Mouse (Mus musculus): Measurements from ENCODE around the gene Gm20388.

Gm20388 gene

DNA sequence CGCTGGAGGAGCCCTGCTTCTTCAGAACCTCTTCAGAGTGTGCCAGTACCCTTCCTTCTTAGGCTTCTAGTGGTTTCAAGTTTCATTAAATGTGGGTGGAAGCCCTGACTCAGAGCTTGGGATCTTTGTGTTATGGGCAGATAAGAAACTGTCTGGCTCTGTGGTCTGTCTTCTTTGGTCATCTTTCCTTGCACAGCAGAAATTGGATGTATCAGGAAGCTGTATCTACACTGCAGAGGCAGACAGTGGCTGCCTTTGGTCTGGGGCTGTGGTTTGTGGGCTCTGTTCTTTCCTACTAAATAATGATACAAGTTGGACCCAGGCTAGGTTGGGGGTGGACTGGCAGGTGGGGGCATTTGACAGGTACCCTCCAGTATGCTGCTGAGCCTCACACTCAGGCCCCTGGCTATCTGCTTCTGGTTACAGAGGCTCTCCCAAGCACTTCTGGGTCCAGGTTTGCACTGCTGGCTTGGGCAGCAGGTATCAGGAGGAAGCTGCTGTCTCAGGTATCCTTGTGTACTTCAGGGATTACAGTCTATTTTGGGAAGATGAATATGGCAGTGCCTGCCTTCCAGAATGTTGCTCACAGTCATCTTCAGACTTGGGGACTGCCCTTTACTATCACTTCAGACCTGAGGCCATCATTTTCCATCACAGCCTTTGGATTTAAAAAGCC is 2045.3 kb downstream of the Gm20388 start:
- DNase-seq = no peak

- DNase-seq = no peak
These were observed 2047.8 kb downstream of the Gm20388 start for GRCm38 (mm10) chr8:121958395-121958794.

GRCm38 (mm10) chr8:121962892-121963291 is 2052.3 kb downstream of the Gm20388 start:
- DNase-seq = no peak

DNA sequence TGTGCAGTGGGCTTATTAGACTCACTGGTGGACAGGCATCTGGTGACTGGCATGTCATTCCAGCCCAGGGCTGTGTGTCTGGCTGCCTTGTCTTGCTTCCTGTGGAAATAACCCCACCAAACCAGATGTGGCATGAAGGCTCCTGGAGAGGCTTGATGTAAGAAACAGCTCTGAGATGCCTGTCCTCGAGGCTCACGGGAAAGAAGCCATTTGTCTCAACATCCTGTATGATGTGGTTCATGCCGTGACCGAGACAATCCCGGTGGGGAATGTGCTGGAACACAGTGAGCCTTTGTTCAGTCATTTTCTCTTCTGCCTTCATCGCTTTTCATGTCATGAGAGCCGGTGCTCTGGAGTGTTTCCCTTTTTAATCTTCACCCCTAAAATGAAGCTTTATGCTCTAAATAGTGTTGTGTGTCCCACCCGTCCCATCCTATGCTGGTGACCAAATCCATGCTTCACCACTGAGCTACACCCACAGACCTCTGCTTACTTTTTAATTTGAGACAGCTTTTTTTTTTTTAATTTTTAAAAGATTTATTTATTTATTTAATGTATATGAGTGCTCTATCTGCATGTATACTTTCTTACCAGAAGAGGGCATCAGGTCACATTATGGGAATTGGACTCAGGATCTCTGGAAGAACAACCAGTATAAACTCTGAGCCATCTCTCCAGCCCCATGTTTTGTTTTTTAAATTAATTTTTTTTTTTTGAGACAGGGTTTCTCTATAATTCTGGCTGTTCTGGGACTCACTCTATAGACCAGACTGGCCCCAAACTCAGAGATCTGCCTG is 2054.3 kb downstream of the Gm20388 start:
- no peak for DNase-seq

GRCm38 (mm10) chr8:121966110-121966509 is 2055.5 kb downstream of the Gm20388 start:
- DNase-seq = no peak

GRCm38 (mm10) chr8:121966714-121967448 is 2056.2 kb downstream of the Gm20388 start:
- no peak for DNase-seq

DNA sequence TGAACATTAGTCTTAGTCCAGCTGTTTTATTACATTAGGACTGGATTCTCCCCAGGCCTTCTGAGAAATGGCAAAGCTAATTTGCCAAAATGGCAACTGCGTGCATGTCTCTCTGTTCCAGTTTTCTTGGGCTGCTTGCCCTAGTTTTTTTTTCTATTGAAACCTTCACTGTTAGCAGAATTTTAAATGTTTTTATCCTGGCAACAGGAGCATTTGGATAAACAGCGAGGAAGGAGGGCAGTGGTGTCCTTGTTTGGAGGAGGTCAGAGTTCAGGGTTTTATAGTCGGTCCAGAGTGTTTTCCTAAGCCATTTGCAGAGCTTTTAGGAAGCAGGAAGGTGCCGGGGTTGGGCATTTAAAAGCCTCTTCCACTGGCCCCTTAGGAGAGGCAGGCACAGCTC is 2057.3 kb downstream of the Gm20388 start:
- DNase-seq = no peak

DNA sequence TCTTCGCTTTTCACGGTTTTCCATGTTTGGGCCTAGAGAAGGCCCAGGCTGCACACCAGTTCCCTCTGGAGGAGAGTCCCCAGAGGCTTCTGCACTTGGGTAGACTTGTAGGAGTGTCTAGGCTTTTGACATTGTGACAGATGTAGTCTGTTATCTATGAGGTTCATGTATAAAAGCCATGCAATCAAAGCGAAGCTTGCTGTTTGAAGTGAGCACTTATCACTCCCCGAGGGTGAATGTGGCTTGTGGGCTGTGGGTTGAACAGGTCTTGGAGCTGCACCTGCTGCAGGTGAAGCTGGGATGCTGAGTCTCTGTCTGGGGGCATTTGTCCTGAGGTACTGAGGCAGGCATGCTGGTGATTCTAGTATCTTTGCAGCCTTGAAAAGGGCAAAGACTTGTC is 2057.9 kb downstream of the Gm20388 start:
- DNase-seq = no peak

- no peak for DNase-seq
These were observed 2059.6 kb downstream of the Gm20388 start for GRCm38 (mm10) chr8:121970225-121970624.

GRCm38 (mm10) chr8:121971488-121972058 is 2060.9 kb downstream of the Gm20388 start:
- no peak for DNase-seq

DNA sequence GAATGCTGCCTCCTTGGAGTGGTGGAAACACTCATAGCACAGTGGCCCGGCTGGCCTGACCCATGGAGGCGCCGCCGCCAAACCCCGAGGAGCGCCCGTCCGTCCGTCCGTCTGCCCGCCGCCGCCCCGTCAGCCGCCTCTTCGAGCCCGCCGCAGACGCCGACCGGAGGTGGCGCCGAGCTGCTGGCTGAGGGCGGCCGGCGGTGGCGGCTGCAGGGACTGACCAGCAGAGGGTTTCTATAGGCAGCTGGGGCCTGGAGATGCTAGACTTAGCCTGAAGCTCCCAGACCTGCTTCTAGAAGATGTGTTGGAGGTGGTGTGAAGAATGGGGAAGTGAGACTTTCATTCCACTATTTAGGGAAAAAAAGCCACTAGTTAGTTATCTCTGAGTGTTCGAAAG is 2063.3 kb downstream of the Gm20388 start:
- no peak for DNase-seq

DNA sequence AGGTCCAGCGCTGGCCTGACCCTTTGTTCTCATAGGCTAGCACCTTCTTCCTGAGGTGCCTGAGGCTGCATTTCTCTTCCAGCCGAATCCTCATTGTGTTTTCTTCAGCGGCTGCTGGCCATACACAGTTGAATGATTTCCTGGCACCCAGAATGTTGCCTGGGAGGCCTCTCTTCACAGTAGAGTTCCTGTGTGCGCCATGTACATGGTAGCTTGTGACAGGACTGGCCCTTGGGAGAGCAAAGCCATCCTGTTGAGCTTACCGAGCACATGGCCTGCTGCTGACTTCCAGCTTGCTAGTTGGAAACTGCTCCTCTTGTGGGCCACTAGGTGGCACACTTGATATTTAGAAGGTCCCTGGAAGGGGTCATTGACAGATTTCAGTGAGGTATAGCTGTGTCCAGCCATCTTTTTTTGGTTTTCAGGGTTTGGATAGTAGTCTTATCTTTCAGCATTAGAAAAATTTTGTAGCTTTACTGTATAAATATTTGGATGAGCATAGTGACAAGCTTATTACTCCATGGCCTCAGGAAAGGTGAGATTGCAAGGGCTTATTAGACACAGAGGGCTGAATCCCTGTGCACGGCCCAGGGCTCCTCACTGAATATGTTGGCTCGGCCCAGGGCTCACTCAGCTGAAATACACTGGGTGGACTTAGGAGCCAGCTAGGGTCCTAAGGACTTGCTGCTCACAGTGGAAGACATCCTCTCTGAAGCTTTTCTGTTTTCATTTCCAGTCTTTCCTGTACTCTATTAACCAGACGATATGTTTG is 2067.4 kb downstream of the Gm20388 start:
- DNase-seq = no peak

DNA sequence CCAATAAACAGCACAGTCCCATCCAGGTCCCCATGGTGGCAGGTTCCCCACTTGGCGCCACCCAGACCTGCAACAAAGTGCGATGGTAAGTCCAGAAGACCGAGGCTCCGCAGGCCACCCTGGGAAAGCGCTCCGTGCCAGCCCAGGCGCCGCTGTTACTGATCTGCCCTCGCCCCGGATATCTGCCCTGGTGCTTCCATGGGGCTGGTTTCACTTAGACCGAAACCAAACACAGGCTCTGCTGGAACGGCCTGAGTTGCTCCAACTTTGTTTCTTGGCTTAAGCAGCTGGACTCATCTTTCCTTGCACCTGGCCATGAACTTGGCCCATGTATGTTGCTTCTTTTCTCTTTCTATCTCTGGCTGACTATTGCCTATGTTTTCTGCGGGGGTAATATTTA is 2068.0 kb downstream of the Gm20388 start:
- DNase-seq = no peak

- no peak for DNase-seq
These were observed 2070.3 kb downstream of the Gm20388 start for GRCm38 (mm10) chr8:121980792-121981519.

DNA sequence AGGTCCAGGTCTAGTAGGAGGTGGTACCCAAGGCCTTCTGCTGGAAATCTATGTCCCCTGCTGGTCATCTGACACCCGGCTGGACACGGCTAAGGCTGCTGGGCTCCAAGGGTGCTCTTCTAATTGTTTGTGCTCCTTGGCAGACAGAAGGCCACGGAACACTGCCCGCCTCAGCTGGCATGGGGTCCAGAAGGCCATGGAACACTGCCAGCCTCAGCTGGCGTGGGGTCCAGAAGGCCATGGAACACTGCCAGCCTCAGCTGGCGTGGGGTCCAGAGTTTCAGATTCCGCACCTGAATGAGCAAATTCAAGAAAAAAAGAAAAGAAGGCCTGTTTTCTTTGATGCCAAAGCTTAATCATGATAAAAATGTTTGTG is 2070.9 kb downstream of the Gm20388 start:
- no peak for DNase-seq

DNA sequence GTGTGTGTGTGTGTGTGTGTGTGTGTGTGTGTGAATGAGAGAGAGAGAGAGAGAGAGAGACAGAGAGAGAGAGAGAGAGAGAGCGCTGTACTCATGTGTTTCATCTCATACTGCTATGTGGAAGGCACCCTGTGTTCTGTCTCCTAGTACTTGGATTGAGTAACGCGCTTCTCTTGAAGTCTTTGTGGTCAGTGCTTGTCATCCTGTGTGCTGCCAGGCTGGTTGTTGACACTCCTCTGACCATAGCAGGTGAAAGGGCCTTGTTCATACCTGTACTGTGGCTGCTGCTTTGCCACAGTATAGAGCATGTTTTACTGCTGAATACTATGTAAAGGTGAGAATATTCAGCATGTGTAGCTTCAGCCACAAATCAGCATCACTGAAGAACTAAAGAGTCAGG is 2075.0 kb downstream of the Gm20388 start:
- DNase-seq = no peak

DNA sequence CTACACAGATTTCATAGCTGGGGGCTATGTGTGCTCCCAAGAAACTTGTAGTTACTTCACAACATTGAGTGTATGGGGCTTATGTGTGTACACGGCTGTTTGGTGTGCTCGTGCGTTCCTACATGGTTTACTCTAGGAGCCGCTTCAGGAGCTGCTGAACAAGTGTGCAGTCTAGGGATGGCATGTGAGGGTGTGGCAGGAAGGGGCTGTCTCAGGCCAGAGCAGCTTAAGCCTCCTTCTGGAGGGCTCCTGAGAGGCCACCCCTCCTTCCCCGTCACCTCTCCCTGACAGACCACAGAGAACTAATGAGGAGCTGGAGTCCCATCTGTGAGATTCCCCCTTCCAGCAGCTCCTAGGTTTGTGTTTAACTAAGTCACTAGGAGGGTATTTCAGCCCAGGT is 2077.3 kb downstream of the Gm20388 start:
- no peak for DNase-seq

- DNase-seq = no peak
These were observed 2080.0 kb downstream of the Gm20388 start for GRCm38 (mm10) chr8:121990506-121991255.

DNA sequence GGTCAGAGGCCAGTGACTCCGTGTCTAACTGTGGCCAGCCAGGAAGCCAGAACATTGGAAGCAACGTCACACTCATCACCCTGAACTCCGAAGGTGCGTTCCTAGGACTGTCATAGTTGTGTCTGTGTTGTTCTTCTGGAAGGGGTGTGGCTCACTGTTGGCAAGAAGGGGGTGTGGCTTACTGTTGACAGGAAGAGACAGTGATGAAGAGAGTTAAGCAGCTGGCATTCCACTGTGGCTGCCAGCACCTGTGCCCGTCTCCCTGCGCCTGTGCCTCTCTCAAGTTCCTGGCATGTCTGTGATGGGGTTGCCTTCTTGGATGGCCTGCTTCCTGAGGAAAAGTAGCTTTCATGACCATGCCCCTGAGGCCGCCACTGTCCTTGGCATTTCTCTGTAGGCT is 2081.0 kb downstream of the Gm20388 start:
- no peak for DNase-seq

DNA sequence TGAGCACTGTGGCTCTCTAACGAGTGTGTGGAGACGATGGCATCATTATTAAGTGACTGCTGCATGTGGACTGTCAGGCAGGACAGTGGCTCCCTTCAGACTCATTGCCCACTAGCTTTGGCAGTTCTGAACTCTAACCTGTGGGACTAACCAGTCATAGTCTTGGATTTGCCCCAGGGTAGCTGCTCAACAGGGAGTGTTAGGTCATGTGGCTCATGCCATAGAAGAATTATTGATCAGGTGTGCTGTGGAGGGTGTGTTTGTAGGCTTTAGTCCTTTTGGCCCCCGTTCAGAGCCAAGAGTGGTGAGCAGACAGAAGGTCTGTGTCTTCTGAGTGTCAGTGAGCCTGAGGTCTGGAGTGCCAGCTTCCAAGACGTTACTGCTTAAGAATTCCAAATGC is 2082.3 kb downstream of the Gm20388 start:
- no peak for DNase-seq

GRCm38 (mm10) chr8:121995112-121995511 is 2084.5 kb downstream of the Gm20388 start:
- no peak for DNase-seq
